Mouse (Mus musculus) 3134 (cell line): ENCODE data around the gene Adora1.

ENCODE experiments used
- DNase-seq: peaks from one replicate; pipeline ENCODE4 v3.0.0-alpha.2; 2011; ENCODE audit warnings: low spot score; ENCODE audit not compliant: insufficient read length; ENCODE audit errors: extremely low read depth

Gene Adora1

GRCm38 (mm10) chr1:134217028-134217481, 18.2 kb downstream of the Adora1 start:
- DNase-seq: no peak

GRCm38 (mm10) chr1:134216629-134216971, 18.6 kb downstream of the Adora1 start:
- no peak for DNase-seq

- no peak for DNase-seq
These were observed 19.2 kb downstream of the Adora1 start for GRCm38 (mm10) chr1:134215751-134216628.

GRCm38 (mm10) chr1:134215059-134215458, 20.2 kb downstream of the Adora1 start:
- DNase-seq: no peak

GRCm38 (mm10) chr1:134213405-134213804, 21.8 kb downstream of the Adora1 start:
- DNase-seq: no peak

GRCm38 (mm10) chr1:134212351-134212750, 22.9 kb downstream of the Adora1 start:
- DNase-seq: no peak

GRCm38 (mm10) chr1:134211631-134212030, 23.6 kb downstream of the Adora1 start:
- no peak for DNase-seq

GRCm38 (mm10) chr1:134211043-134211442, 24.2 kb downstream of the Adora1 start:
- DNase-seq: no peak

- DNase-seq: no peak
These were observed 25.0 kb downstream of the Adora1 start for GRCm38 (mm10) chr1:134210179-134210755.

GRCm38 (mm10) chr1:134206085-134206484, 29.1 kb downstream of the Adora1 start:
- DNase-seq: no peak

- no peak for DNase-seq
These were observed 29.8 kb downstream of the Adora1 start for GRCm38 (mm10) chr1:134205296-134206018.

- DNase-seq: no peak
These were observed 31.0 kb downstream of the Adora1 start for GRCm38 (mm10) chr1:134204230-134204629.

GRCm38 (mm10) chr1:134201751-134202420, 33.3 kb downstream of the Adora1 start:
- DNase-seq: no peak

- no peak for DNase-seq
These were observed 34.1 kb downstream of the Adora1 start for GRCm38 (mm10) chr1:134200998-134201686.

- no peak for DNase-seq
These were observed 34.8 kb downstream of the Adora1 start for GRCm38 (mm10) chr1:134200481-134200880.

- no peak for DNase-seq
These were observed 36.8 kb downstream of the Adora1 start for GRCm38 (mm10) chr1:134198197-134198995.

- DNase-seq: no peak
These were observed 37.8 kb downstream of the Adora1 start for GRCm38 (mm10) chr1:134197325-134197982.

GRCm38 (mm10) chr1:134196386-134196785, 38.8 kb downstream of the Adora1 start:
- DNase-seq: peak; percentile 17

- no peak for DNase-seq
These were observed 39.3 kb downstream of the Adora1 start for GRCm38 (mm10) chr1:134195979-134196378.
